Mouse (Mus musculus) heart, postnatal 25 days (tissue): ENCODE measurements around the gene Gria4. TPM values are rescaled to one million over a fixed set of nuclear protein-coding genes. Genes with fewer than 3 reads are reported as not detected.
"Not testable (repeated sequence)": the region's sequence is repeated elsewhere in the genome, so short reads cannot be mapped to it uniquely, and the experiment has no call there.

Source experiments
- DNase-seq: peaks from one replicate; pipeline ENCODE4 v3.0.0; 2022; ENCODE audit warnings: low spot score
- intact Hi-C: fragments of 180-260 bp; cut with DNase I; formaldehyde crosslinking; loops from one replicate; pipeline ENCODE4 v1.15.1; 2025
- total RNA-seq, 2 experiments: library from RNA; stranded (reverse); gene quantifications; 2 replicates each; pipeline ENCODE4 v1.2.3; 2021

Gene Gria4
- total RNA-seq, 2 experiments from 2014 or later, result not detected

GRCm38 (mm10) chr9:4604236-4604635 is 191.8 kb downstream of the Gria4 start:
- intact Hi-C loops, result no loop called here
- no peak for DNase-seq

GRCm38 (mm10) chr9:4601788-4602187 is 194.2 kb downstream of the Gria4 start:
- DNase-seq, result no peak
- intact Hi-C loops, result no loop called here

- intact Hi-C loops, result no loop called here
- DNase-seq, result no peak
These were observed 222.4 kb downstream of the Gria4 start for GRCm38 (mm10) chr9:4573596-4573995.

GRCm38 (mm10) chr9:4555415-4555959 is 240.5 kb downstream of the Gria4 start:
- intact Hi-C loops, result no loop called here
- no peak for DNase-seq

- DNase-seq, result no peak
- intact Hi-C loops, result no loop called here
These were observed 256.8 kb downstream of the Gria4 start for GRCm38 (mm10) chr9:4539218-4539617.

GRCm38 (mm10) chr9:4536514-4537150 is 259.4 kb downstream of the Gria4 start:
- DNase-seq, result no peak
- intact Hi-C loops, result no loop called here

- no peak for DNase-seq
These were observed 281.5 kb downstream of the Gria4 start for GRCm38 (mm10) chr9:4514563-4514885.

GRCm38 (mm10) chr9:4513796-4514562 is 282.1 kb downstream of the Gria4 start:
- intact Hi-C loops, result no loop called here
- no peak for DNase-seq

More at GRCm38 (mm10) chr9:4514563-4514885, 281.5 kb downstream of the Gria4 start:
- intact Hi-C loops, result no loop called here

- no peak for DNase-seq
- intact Hi-C loops, result no loop called here
These were observed 289.9 kb downstream of the Gria4 start for GRCm38 (mm10) chr9:4506086-4506485.

GRCm38 (mm10) chr9:4505087-4505486 is 290.9 kb downstream of the Gria4 start:
- no peak for DNase-seq
- intact Hi-C loops, result no loop called here

- no peak for DNase-seq
- intact Hi-C loops, result no loop called here
These were observed 309.6 kb downstream of the Gria4 start for GRCm38 (mm10) chr9:4486428-4486827.

- intact Hi-C loops, result no loop called here
- no peak for DNase-seq
These were observed 311.5 kb downstream of the Gria4 start for GRCm38 (mm10) chr9:4484502-4484901.

GRCm38 (mm10) chr9:4470791-4471190 is 325.2 kb downstream of the Gria4 start:
- DNase-seq, result no peak
- intact Hi-C loops, result no loop called here

GRCm38 (mm10) chr9:4459456-4460070 is 336.5 kb downstream of the Gria4 start:
- no peak for DNase-seq
- intact Hi-C loops, result no loop called here

- intact Hi-C loops, result no loop called here
- no peak for DNase-seq
These were observed 337.8 kb downstream of the Gria4 start for GRCm38 (mm10) chr9:4458193-4458592.

- peak; percentile 35 for DNase-seq
These were observed 338.4 kb downstream of the Gria4 start for GRCm38 (mm10) chr9:4457644-4458043.

GRCm38 (mm10) chr9:4442908-4443307 is 353.1 kb downstream of the Gria4 start:
- DNase-seq, result no peak
- intact Hi-C loops, result no loop called here

More at GRCm38 (mm10) chr9:4457644-4458043, 338.4 kb downstream of the Gria4 start:
- intact Hi-C loops, result no loop called here

GRCm38 (mm10) chr9:4400801-4401200 is 395.2 kb downstream of the Gria4 start:
- intact Hi-C loops, DNase-seq: not testable (repeated sequence)

GRCm38 (mm10) chr9:4376640-4377120 is 419.4 kb downstream of the Gria4 start:
- intact Hi-C loops, result loop anchor here (5.0 kb wide), 1 partner anchor 64 kb away; no protein-coding TSS in a partner anchor

GRCm38 (mm10) chr9:4375828-4376639 is 420.0 kb downstream of the Gria4 start, which contains the start of gene Msantd4:
TSS of gene Msantd4 (plus strand) at chr9:4376562.
- intact Hi-C loops, result loop anchor here (5.0 kb wide), 1 partner anchor 64 kb away; no protein-coding TSS in a partner anchor
- peak; percentile 99 for DNase-seq

More at GRCm38 (mm10) chr9:4376640-4377120, 419.4 kb downstream of the Gria4 start:
- no peak for DNase-seq
